Mouse (Mus musculus): ENCODE results near the gene Lce3a. TPM values are rescaled to one million over a fixed set of nuclear protein-coding genes. Genes with fewer than 3 reads are reported as not detected.

Gene Lce3a
- polyA plus RNA-seq, 1 experiment = not detected

- DNase-seq = no peak
- no peak overlapping the region for H3K4me3 ChIP-seq (ENCODE audit: insufficient read depth, low read depth, low read length)
- H3K27me3 ChIP-seq (replicated peaks; ENCODE audit: control insufficient read depth, insufficient read depth, low read length) = no peaks in the 10 kb centered on the region
- TF ChIP-seq CTCF (conservative IDR thresholded peaks at IDR 0.05; ENCODE audit: insufficient read depth, insufficient read length, low read depth, low read length) (no peak), POLR2A (IDR thresholded peaks at IDR 0.05; ENCODE audit: low read depth, low read length) (no peak)
- H3K4me1 ChIP-seq (ENCODE audit: control insufficient read depth, insufficient read depth, low read length) = no peaks in the 10 kb centered on the region
- WGBS = 34% methylated on average over 3 of the region's 3 CpGs
- no peak overlapping the region for H3K27ac ChIP-seq (ENCODE audit: insufficient read depth, low read depth, low read length)
- H3K36me3 ChIP-seq (ENCODE audit: control insufficient read depth, insufficient read depth, low read length) = no peaks in the 10 kb centered on the region
Measured at GRCm38 (mm10) chr3:92905182-92905581, 20.8 kb downstream of the Lce3a start.

GRCm38 (mm10) chr3:92903640-92904039 lies 22.4 kb downstream of the Lce3a start:
- no peak for TF ChIP-seq CTCF (conservative IDR thresholded peaks at IDR 0.05; ENCODE audit: insufficient read depth, insufficient read length, low read depth, low read length)
- TF ChIP-seq POLR2A (IDR thresholded peaks at IDR 0.05; ENCODE audit: low read depth, low read length) = no peak
- WGBS = 24% methylated on average over 4 of the region's 4 CpGs

GRCm38 (mm10) chr3:92902992-92903391 lies 23.0 kb downstream of the Lce3a start:
- DNase-seq = peak; percentile 33
- TF ChIP-seq CTCF (conservative IDR thresholded peaks at IDR 0.05; ENCODE audit: insufficient read depth, insufficient read length, low read depth, low read length) = peak; percentile 56
- TF ChIP-seq POLR2A (IDR thresholded peaks at IDR 0.05; ENCODE audit: low read depth, low read length) = no peak
- WGBS = 21% methylated on average over 3 of the region's 3 CpGs

More at GRCm38 (mm10) chr3:92903640-92904039, 22.4 kb downstream of the Lce3a start:
- H3K4me1 ChIP-seq (ENCODE audit: control insufficient read depth, insufficient read depth, low read length) = no peaks in the 10 kb centered on the region
- no peak overlapping the region for H3K4me3 ChIP-seq (ENCODE audit: insufficient read depth, low read depth, low read length)
- no peaks in the 10 kb centered on the region for H3K27me3 ChIP-seq (replicated peaks; ENCODE audit: control insufficient read depth, insufficient read depth, low read length)
- DNase-seq = no peak
- no peak overlapping the region for H3K27ac ChIP-seq (ENCODE audit: insufficient read depth, low read depth, low read length)
- H3K36me3 ChIP-seq (ENCODE audit: control insufficient read depth, insufficient read depth, low read length) = no peaks in the 10 kb centered on the region

GRCm38 (mm10) chr3:92894489-92894888 lies 31.5 kb downstream of the Lce3a start:
- no peak for TF ChIP-seq POLR2A (IDR thresholded peaks at IDR 0.05; ENCODE audit: low read depth, low read length)
- no peak for TF ChIP-seq CTCF (conservative IDR thresholded peaks at IDR 0.05; ENCODE audit: insufficient read depth, insufficient read length, low read depth, low read length)
- no peak for DNase-seq
- H3K4me1 ChIP-seq (ENCODE audit: control insufficient read depth, insufficient read depth, low read length) = no peaks in the 10 kb centered on the region

More at GRCm38 (mm10) chr3:92902992-92903391, 23.0 kb downstream of the Lce3a start:
- Histone ChIP-seq H3K27me3 (replicated peaks; ENCODE audit: control insufficient read depth, insufficient read depth, low read length) (no peaks in the 10 kb centered on the region), H3K36me3 (ENCODE audit: control insufficient read depth, insufficient read depth, low read length) (no peaks in the 10 kb centered on the region), H3K27ac (ENCODE audit: insufficient read depth, low read depth, low read length) (no peak overlapping the region), H3K4me3 (ENCODE audit: insufficient read depth, low read depth, low read length) (no peak overlapping the region), H3K4me1 (ENCODE audit: control insufficient read depth, insufficient read depth, low read length) (no peaks in the 10 kb centered on the region)

GRCm38 (mm10) chr3:92894063-92894462 lies 32.0 kb downstream of the Lce3a start:
- Histone ChIP-seq H3K27ac (ENCODE audit: insufficient read depth, low read depth, low read length) (no peak overlapping the region), H3K4me3 (ENCODE audit: insufficient read depth, low read depth, low read length) (no peak overlapping the region), H3K27me3 (replicated peaks; ENCODE audit: control insufficient read depth, insufficient read depth, low read length) (no peaks in the 10 kb centered on the region), H3K36me3 (ENCODE audit: control insufficient read depth, insufficient read depth, low read length) (no peaks in the 10 kb centered on the region), H3K4me1 (ENCODE audit: control insufficient read depth, insufficient read depth, low read length) (no peaks in the 10 kb centered on the region)
- DNase-seq = peak; percentile 77
- TF ChIP-seq CTCF (conservative IDR thresholded peaks at IDR 0.05; ENCODE audit: insufficient read depth, insufficient read length, low read depth, low read length) (no peak), POLR2A (IDR thresholded peaks at IDR 0.05; ENCODE audit: low read depth, low read length) (no peak)
- 27% methylated on average over 3 of the region's 3 CpGs for WGBS

More at GRCm38 (mm10) chr3:92894489-92894888, 31.5 kb downstream of the Lce3a start:
- no peak overlapping the region for H3K27ac ChIP-seq (ENCODE audit: insufficient read depth, low read depth, low read length)
- H3K4me3 ChIP-seq (ENCODE audit: insufficient read depth, low read depth, low read length) = no peak overlapping the region
- no peaks in the 10 kb centered on the region for H3K36me3 ChIP-seq (ENCODE audit: control insufficient read depth, insufficient read depth, low read length)
- 53% methylated on average over 1 of the region's 1 CpGs for WGBS
- H3K27me3 ChIP-seq (replicated peaks; ENCODE audit: control insufficient read depth, insufficient read depth, low read length) = no peaks in the 10 kb centered on the region

Other genes with a start within 250 kb of the Lce3a start
- gene Lce1c, start 247.0 kb downstream of the Lce3a start, polyA plus RNA-seq (2012; rRNA removed) = not detected in 2 replicates
- not detected in 2 replicates for gene Lce1d, start 239.0 kb downstream of the Lce3a start, polyA plus RNA-seq (2012; rRNA removed)
- not detected in 2 replicates for gene Lce1e, start 217.2 kb downstream of the Lce3a start, polyA plus RNA-seq (2012; rRNA removed)
- gene Lce1f, start 205.9 kb downstream of the Lce3a start, polyA plus RNA-seq (2012; rRNA removed) = not detected in 2 replicates
- not detected in 2 replicates for gene Gm38119, start 187.1 kb downstream of the Lce3a start, polyA plus RNA-seq (2012; rRNA removed)
- not detected in 2 replicates for gene Lce1g, start 173.9 kb downstream of the Lce3a start, polyA plus RNA-seq (2012; rRNA removed)
- gene Lce1h, start 161.2 kb downstream of the Lce3a start, polyA plus RNA-seq (2012; rRNA removed) = not detected in 2 replicates
- not detected in 2 replicates for gene Lce1i, start 147.3 kb downstream of the Lce3a start, polyA plus RNA-seq (2012; rRNA removed)
- gene Lce1j, start 135.7 kb downstream of the Lce3a start, polyA plus RNA-seq (2012; rRNA removed) = not detected in 2 replicates
- not detected in 2 replicates for gene Lce1k, start 118.3 kb downstream of the Lce3a start, polyA plus RNA-seq (2012; rRNA removed)
- gene Kprp, start 99.0 kb downstream of the Lce3a start, polyA plus RNA-seq (2012; rRNA removed) = not detected in 2 replicates
- gene Lce1l, start 74.9 kb downstream of the Lce3a start, polyA plus RNA-seq (2012; rRNA removed) = not detected in 2 replicates
- not detected in 2 replicates for gene 2310050C09Rik, start 56.0 kb downstream of the Lce3a start, polyA plus RNA-seq (2012; rRNA removed)
- not detected in 2 replicates for gene Lce3b, start 6.7 kb upstream of the Lce3a start, polyA plus RNA-seq (2012; rRNA removed)
- not detected in 2 replicates for gene Lce3c, start 18.3 kb upstream of the Lce3a start, polyA plus RNA-seq (2012; rRNA removed)
- not detected in 2 replicates for gene Lce3d, start 31.2 kb upstream of the Lce3a start, polyA plus RNA-seq (2012; rRNA removed)
- not detected in 2 replicates for gene Lce3e, start 40.8 kb upstream of the Lce3a start, polyA plus RNA-seq (2012; rRNA removed)
- gene Lce3f, start 66.0 kb upstream of the Lce3a start, polyA plus RNA-seq (2012; rRNA removed) = not detected in 2 replicates
- gene Crct1, start 89.5 kb upstream of the Lce3a start, polyA plus RNA-seq (2012; rRNA removed) = not detected in 2 replicates
- gene Lce1m, start 92.8 kb upstream of the Lce3a start, polyA plus RNA-seq (2012; rRNA removed) = not detected in 2 replicates
- gene Gm4858, start 142.6 kb upstream of the Lce3a start, polyA plus RNA-seq (2012; rRNA removed) = not detected in 2 replicates
- gene Crnn, start 218.6 kb upstream of the Lce3a start, polyA plus RNA-seq (2012; rRNA removed) = not detected in 2 replicates

Measured in kidney, adult 2 months (tissue).